Mouse (Mus musculus): ENCODE measurements at regions not wholly inside any gene's neighbourhood (a gene's known extent, or its start where the extent isn't known, plus 50 kb on each side); places are given as distances from the start of the nearest gene placed in this dataset.

GRCm38 (mm10) chr13:37676912-37677311 lies 101.3 kb upstream of the Rreb1 start:
- Histone ChIP-seq H3K36me3 (ENCODE audit: insufficient read depth) (no peaks in the 10 kb centered on the region), H3K4me1 (ENCODE audit: insufficient read depth) (no peaks in the 10 kb centered on the region), H3K27me3 (ENCODE audit: insufficient read depth, low read length) (no peaks in the 10 kb centered on the region), H3K9ac (no peak overlapping the region), H3K9me3 (ENCODE audit: low read length) (no peaks in the 10 kb centered on the region), H3K4me3 (ENCODE audit: low read depth, low read length) (no peak overlapping the region), H3K4me2 (ENCODE audit: low read depth) (no peak overlapping the region), H3K27ac (ENCODE audit: low read depth, low read length) (no peak overlapping the region)
- ATAC-seq = no peak
- 86% methylated on average over 6 of the region's 6 CpGs for WGBS
- no peak for DNase-seq
- no peak for TF ChIP-seq CTCF (IDR thresholded peaks at IDR 0.05; ENCODE audit: low read depth)

- H3K27ac ChIP-seq (ENCODE audit: low read depth, low read length) = no peak overlapping the region
- no peak for ATAC-seq
- no peaks in the 10 kb centered on the region for H3K4me1 ChIP-seq (ENCODE audit: insufficient read depth)
- no peak overlapping the region for H3K9ac ChIP-seq
- H3K9me3 ChIP-seq (ENCODE audit: low read length) = no peaks in the 10 kb centered on the region
- no peaks in the 10 kb centered on the region for H3K36me3 ChIP-seq (ENCODE audit: insufficient read depth)
- DNase-seq = no peak
- H3K4me2 ChIP-seq (ENCODE audit: low read depth) = no peak overlapping the region
- H3K4me3 ChIP-seq (ENCODE audit: low read depth, low read length) = no peak overlapping the region
- no peaks in the 10 kb centered on the region for H3K27me3 ChIP-seq (ENCODE audit: insufficient read depth, low read length)
- 86% methylated on average over 12 of the region's 12 CpGs for WGBS
- TF ChIP-seq CTCF (IDR thresholded peaks at IDR 0.05; ENCODE audit: low read depth) = no peak
These were observed 99.9 kb upstream of the Rreb1 start for GRCm38 (mm10) chr13:37678251-37678650.

- Histone ChIP-seq H3K9me3 (ENCODE audit: low read length) (no peaks in the 10 kb centered on the region), H3K4me1 (ENCODE audit: insufficient read depth) (no peaks in the 10 kb centered on the region), H3K27ac (ENCODE audit: low read depth, low read length) (no peak overlapping the region), H3K4me3 (ENCODE audit: low read depth, low read length) (no peak overlapping the region), H3K9ac (no peak overlapping the region), H3K27me3 (ENCODE audit: insufficient read depth, low read length) (no peaks in the 10 kb centered on the region), H3K4me2 (ENCODE audit: low read depth) (no peak overlapping the region), H3K36me3 (ENCODE audit: insufficient read depth) (no peaks in the 10 kb centered on the region)
- ATAC-seq (no peak), DNase-seq (no peak)
- WGBS = 93% methylated on average over 9 of the region's 9 CpGs
- no peak for TF ChIP-seq CTCF (IDR thresholded peaks at IDR 0.05; ENCODE audit: low read depth)
These were observed 99.4 kb upstream of the Rreb1 start for GRCm38 (mm10) chr13:37678772-37679171.

DNA sequence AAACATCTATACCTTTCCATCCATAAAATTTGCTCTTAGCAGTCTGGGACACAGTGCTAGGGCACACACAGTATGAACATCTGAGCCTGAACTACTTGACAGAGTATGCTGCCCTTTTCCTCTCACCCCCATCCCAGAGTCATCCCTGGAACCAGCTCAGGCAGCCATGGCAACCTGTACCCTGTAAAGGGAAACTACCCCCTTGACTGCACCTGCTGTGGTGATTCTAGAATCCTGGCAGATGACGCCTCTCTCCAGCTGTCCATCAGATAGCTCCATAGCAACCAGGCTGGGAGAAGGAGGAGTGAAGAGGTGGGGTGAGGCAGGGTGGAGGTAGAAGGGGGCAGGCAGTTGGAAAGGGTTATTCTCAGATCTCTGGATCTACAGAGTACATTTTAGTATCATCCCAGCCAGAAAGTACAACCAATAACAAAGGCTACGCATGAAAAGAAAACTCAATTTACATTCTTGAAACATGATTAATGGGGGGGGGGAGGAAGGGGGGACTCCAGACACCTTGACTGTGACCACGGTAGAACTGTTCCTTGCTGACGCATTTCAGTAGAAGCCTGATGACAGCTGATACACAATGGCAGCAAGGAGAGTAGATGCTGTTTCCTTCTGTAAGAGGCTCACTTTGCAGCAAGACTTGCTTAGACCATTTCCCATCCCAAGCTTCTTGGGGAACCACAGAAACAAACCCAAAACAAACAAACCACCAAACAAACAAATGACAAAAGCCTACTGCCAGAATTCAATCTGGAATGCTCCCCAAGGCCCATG lies 97.2 kb upstream of the Rreb1 start:
- no peaks in the 10 kb centered on the region for H3K27me3 ChIP-seq (ENCODE audit: insufficient read depth, low read length)
- H3K4me1 ChIP-seq (ENCODE audit: insufficient read depth) = no peaks in the 10 kb centered on the region
- ATAC-seq = peak; percentile 92
- H3K36me3 ChIP-seq (ENCODE audit: insufficient read depth) = no peaks in the 10 kb centered on the region
- peak; percentile 41 for DNase-seq
- no peaks in the 10 kb centered on the region for H3K9me3 ChIP-seq (ENCODE audit: low read length)
- no peak overlapping the region for H3K4me3 ChIP-seq (ENCODE audit: low read depth, low read length)
- H3K9ac ChIP-seq = no peak overlapping the region
- no peak overlapping the region for H3K4me2 ChIP-seq (ENCODE audit: low read depth)
- TF ChIP-seq CTCF (IDR thresholded peaks at IDR 0.05; ENCODE audit: low read depth) = no peak
- WGBS = 49% methylated on average over 4 of the region's 4 CpGs
- H3K27ac ChIP-seq (ENCODE audit: low read depth, low read length) = no peak overlapping the region

DNA sequence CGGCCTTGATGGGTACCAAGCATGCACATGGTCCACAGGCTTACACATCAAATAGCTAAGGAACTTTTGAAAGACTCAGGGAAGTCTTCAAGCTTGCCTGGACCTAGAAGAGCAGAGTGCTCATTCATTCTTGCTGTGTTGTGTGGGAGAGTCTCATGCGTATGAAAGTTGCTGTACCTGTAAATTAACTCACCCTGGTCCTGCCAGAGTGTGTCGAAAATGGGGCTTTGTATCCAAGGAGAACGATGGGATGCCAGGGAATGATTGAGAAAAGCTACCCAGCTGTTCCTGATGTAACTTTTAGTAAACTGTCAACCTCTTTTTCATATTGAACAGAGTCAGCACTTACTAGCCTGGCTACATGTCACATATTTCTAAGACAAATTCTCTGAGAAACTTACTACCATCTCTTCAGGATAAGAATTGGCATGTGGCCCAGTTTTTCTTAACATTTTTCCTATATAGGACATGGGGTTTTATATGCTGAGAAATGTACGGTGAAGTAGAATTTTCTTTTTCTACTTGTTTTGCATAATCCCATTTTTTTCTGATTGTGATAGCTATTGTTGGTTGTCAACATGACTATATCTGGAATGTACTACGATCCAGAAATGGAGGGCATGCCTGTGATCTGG lies 95.0 kb upstream of the Rreb1 start:
- TF ChIP-seq CTCF (IDR thresholded peaks at IDR 0.05; ENCODE audit: low read depth) = no peak
- no peak for ATAC-seq
- Histone ChIP-seq H3K4me1 (ENCODE audit: insufficient read depth) (no peaks in the 10 kb centered on the region), H3K9me3 (ENCODE audit: low read length) (no peaks in the 10 kb centered on the region), H3K36me3 (ENCODE audit: insufficient read depth) (no peaks in the 10 kb centered on the region), H3K4me2 (ENCODE audit: low read depth) (no peak overlapping the region), H3K27me3 (ENCODE audit: insufficient read depth, low read length) (no peaks in the 10 kb centered on the region), H3K4me3 (ENCODE audit: low read depth, low read length) (no peak overlapping the region), H3K27ac (ENCODE audit: low read depth, low read length) (no peak overlapping the region), H3K9ac (no peak overlapping the region)
- no peak for DNase-seq
- WGBS = 82% methylated on average over 6 of the region's 6 CpGs

- TF ChIP-seq CTCF (IDR thresholded peaks at IDR 0.05; ENCODE audit: low read depth) = no peak
- Histone ChIP-seq H3K9ac (no peak overlapping the region), H3K27ac (ENCODE audit: low read depth, low read length) (no peak overlapping the region), H3K4me1 (ENCODE audit: insufficient read depth) (no peaks in the 10 kb centered on the region), H3K36me3 (ENCODE audit: insufficient read depth) (no peaks in the 10 kb centered on the region), H3K4me2 (ENCODE audit: low read depth) (no peak overlapping the region), H3K4me3 (ENCODE audit: low read depth, low read length) (no peak overlapping the region), H3K27me3 (ENCODE audit: insufficient read depth, low read length) (no peaks in the 10 kb centered on the region), H3K9me3 (ENCODE audit: low read length) (no peaks in the 10 kb centered on the region)
- ATAC-seq (no peak), DNase-seq (no peak)
- WGBS = 76% methylated on average over 2 of the region's 2 CpGs
These were observed 92.6 kb upstream of the Rreb1 start for GRCm38 (mm10) chr13:37685617-37686016.

- no peak overlapping the region for H3K9ac ChIP-seq
- ATAC-seq (no peak), DNase-seq (no peak)
- 59% methylated on average over 2 of the region's 2 CpGs for WGBS
- no peaks in the 10 kb centered on the region for H3K27me3 ChIP-seq (ENCODE audit: insufficient read depth, low read length)
- TF ChIP-seq CTCF (IDR thresholded peaks at IDR 0.05; ENCODE audit: low read depth) = no peak
- H3K4me3 ChIP-seq (ENCODE audit: low read depth, low read length) = no peak overlapping the region
- H3K27ac ChIP-seq (ENCODE audit: low read depth, low read length) = no peak overlapping the region
- no peaks in the 10 kb centered on the region for H3K4me1 ChIP-seq (ENCODE audit: insufficient read depth)
- H3K36me3 ChIP-seq (ENCODE audit: insufficient read depth) = no peaks in the 10 kb centered on the region
- H3K4me2 ChIP-seq (ENCODE audit: low read depth) = no peak overlapping the region
- H3K9me3 ChIP-seq (ENCODE audit: low read length) = no peaks in the 10 kb centered on the region
These were observed 92.1 kb upstream of the Rreb1 start for GRCm38 (mm10) chr13:37686109-37686508.

Data from forebrain, postnatal 0 days (tissue).